Mouse (Mus musculus): ENCODE data around the gene Ate1.

- TF ChIP-seq EP300 (IDR thresholded peaks at IDR 0.05) = no peak
- TF ChIP-seq CTCF (IDR thresholded peaks at IDR 0.05) = no peak
These were observed 134.4 kb downstream of the Ate1 start for GRCm38 (mm10) chr7:130385732-130386294.
